Mouse (Mus musculus): ENCODE data around the gene Rora. TPM values are rescaled to one million over a fixed set of nuclear protein-coding genes. Genes with fewer than 3 reads are reported as not detected.

The Rora gene
- total RNA-seq, 2 experiments from 2014 or later, result 1.3 to 1.9 TPM

DNA sequence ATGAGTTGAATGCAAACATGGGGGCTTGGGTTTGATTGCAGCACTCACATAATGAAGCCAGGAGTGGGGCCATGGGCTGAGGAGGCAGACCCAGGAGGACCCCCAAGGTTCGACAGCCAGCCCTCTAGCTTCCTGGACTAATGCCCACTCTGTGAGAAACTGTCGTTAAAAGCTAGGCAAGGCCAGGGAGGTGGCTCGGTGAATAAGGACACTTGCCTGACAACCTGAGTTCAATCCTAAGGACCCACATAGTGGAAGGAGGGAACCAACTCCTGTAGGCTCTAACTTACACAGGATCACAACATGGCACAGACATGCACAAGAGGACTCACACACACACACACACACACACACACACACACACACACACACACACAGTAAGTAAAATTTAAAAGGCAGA is 527.4 kb downstream of the Rora start:
- no peak for ATAC-seq (ENCODE audit: poor library complexity, severe bottlenecking)

GRCm38 (mm10) chr9:69181411-69181810 is 527.8 kb downstream of the Rora start:
- ATAC-seq (ENCODE audit: poor library complexity, severe bottlenecking), result no peak

- ATAC-seq (ENCODE audit: poor library complexity, severe bottlenecking), result no peak
Measured at GRCm38 (mm10) chr9:69183888-69184287, 530.3 kb downstream of the Rora start.

DNA sequence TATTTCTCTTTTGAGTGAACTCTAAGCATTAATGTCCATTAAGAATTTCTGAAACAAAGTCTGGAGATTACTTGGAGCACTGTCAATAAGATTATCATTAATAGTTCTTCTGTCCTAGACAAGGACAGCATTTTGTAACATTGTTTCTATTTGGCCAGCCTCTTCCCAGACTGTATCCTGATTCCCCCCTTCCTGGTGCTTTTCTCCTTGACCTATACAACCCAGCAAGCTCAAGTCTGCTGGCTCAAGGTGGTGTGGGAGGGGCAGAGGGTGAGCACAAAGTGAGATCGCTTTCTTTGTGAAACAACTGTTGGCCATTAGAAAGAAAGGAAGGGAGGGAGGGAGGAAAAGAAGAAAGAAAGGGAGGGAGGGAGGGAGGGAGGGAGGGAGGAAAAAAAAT is 537.1 kb downstream of the Rora start:
- no peak for ATAC-seq (ENCODE audit: poor library complexity, severe bottlenecking)

DNA sequence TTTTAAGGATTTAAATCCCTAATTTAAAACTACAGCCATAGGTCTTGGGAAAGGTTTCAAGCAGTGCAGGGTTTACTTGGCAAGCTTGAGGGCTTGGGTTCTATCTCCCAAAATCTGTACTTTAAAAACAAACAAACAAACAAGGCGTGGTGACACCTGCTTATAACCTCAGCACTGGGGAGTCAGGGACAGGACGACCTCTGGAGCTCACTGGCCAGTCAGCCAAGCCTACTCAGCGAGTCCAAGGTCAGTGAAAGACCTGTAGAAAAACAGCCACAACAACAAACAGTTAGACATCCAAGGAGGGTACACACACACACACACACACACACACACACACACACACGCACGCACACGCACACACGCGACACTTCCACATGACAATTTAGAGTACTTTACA is 538.9 kb downstream of the Rora start:
- no peak for ATAC-seq (ENCODE audit: poor library complexity, severe bottlenecking)

GRCm38 (mm10) chr9:69194638-69195605 is 541.3 kb downstream of the Rora start:
- ATAC-seq (ENCODE audit: poor library complexity, severe bottlenecking), result no peak

- ATAC-seq (ENCODE audit: poor library complexity, severe bottlenecking), result no peak
Measured at GRCm38 (mm10) chr9:69213796-69214195, 560.2 kb downstream of the Rora start.

DNA sequence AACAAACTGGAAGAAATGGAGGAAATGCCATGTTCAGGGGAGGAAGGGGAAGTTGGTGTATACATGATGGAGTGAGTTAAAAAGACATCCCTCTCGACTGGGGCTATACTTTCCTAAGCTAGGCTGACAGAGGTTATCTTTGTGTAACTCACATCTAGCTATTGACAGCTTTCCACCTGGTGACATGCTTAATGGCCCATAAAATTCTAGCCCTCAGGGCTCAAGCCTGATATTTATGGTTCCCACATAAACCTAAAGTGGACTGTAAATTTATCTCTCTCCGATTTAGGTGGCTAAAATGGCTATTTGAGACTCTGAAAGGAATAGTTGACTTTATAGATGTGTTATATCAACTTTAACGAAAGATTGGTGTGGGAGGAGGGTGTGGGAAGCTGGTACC is 571.3 kb downstream of the Rora start:
- ATAC-seq (ENCODE audit: poor library complexity, severe bottlenecking), result no peak

GRCm38 (mm10) chr9:69226424-69226823 is 572.8 kb downstream of the Rora start:
- ATAC-seq (ENCODE audit: poor library complexity, severe bottlenecking), result no peak

GRCm38 (mm10) chr9:69227806-69228205 is 574.2 kb downstream of the Rora start:
- ATAC-seq (ENCODE audit: poor library complexity, severe bottlenecking), result no peak

DNA sequence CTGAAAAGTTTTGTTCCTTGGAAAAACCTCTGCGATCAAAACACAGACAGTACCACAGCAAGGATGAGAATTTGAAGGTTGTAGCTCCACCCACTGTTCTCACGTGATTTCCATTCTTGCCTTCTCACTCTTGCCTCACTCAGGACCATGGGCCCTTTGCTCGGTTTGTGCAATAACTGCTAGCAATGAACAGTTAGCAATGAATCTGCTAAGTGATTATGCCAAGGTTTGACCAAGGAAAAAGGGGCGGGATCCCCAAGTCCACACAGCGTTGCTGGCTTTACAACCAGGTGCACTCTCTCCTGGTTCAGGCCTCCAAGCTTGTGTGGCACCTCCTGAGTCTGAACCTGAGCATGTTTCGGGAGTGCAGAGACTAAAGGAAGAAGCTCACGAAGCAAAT is 576.3 kb downstream of the Rora start:
- no peak for ATAC-seq (ENCODE audit: poor library complexity, severe bottlenecking)

DNA sequence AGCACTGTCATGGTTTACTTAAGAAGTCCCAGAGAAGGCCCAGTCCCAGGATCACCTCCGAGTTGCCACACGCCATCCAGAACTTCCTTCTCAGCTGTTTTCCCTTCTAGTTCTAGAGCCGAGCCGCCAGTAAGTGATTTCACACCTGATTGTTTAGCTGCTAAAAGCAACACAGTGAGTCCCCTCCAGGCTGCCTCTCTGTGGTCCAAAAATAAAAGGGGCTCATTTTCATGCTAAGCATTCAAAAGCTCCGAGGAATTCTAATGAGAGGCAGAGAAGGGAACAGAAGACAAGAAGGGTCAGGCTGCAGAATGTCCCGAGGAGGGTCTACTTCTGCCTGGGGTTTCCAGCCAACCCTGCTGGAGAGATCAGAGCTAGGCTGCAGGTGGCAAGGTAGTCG is 580.9 kb downstream of the Rora start:
- ATAC-seq (ENCODE audit: poor library complexity, severe bottlenecking), result no peak

- ATAC-seq (ENCODE audit: poor library complexity, severe bottlenecking), result no peak
Measured at GRCm38 (mm10) chr9:69237316-69237715, 583.7 kb downstream of the Rora start.

DNA sequence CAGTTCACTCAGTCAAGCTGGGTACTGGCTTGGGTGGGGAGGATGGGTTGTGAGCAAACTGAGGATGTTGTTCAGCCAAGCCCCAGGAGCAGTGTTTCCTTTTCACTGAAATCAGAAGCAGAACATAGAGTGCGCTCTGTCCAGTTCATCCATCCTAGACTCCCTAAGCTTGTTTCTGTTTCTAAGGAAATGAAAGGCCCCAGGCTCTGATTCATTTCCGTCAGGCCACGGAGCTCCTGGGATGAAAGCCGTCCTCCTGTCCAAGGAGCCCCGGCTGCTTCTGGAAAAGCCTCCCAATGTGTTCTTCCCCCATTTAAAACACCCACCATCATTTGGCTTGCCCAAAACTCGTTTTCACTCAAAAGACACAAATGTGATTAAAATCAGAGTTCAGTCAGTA is 589.0 kb downstream of the Rora start:
- ATAC-seq (ENCODE audit: poor library complexity, severe bottlenecking), result no peak

DNA sequence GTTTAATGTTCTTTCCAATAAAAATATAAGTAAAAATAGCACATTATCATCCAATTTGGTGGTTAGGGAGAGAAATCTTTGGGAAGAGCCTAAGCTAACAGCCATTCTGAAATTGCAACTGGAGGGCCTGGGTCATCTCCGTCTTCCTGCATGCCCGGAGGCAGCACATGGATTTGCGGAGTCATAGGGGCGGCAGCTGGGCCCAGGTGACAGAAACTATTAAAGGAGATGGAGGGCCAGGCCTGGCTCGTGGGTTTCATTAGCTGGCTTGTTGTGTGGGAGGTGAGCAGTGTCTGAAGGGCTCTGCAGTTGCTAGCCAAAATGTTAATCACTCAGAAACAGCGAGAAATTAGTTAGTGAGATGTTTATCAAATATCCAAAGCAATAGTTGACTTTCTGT is 590.0 kb downstream of the Rora start:
- no peak for ATAC-seq (ENCODE audit: poor library complexity, severe bottlenecking)

DNA sequence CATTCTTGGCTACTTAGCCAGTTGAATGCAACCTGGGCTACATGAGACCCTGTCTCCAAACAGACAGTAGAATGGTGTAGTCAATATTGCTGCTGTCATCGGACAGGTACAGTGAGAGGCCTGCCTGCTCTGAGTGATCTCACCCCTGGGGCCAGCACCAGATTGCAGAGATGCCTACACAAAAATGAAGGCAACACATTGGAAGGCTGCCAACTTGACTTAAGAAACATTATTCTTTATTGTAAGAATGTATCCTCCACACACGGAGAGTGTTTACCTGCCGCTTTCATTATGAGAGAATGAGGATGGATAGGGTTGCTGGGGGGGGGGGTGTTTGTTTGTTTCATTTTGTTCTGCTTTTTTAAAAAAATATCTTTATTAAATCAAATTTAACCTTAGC is 592.6 kb downstream of the Rora start:
- ATAC-seq (ENCODE audit: poor library complexity, severe bottlenecking), result no peak

GRCm38 (mm10) chr9:69249586-69249985 is 596.0 kb downstream of the Rora start:
- ATAC-seq (ENCODE audit: poor library complexity, severe bottlenecking), result no peak

DNA sequence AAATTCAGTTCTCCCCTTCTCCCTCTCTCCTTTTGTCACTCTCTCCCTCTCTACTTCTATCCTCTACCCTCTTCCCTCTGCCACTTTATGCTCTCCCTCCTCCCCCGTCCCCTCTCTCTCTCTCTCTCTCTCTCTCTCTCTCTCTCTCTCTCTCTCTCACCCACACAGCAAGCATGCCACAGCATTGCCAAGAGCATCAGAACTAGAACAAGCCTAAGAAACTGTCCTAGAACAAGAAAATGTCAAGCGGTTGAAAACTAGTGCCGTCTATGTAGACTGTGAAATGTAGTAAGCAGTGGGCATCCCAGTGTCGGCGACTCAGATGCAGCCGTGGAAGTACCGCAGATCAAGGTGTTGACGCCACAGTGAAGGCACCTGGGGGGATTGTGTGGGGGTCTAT is 596.7 kb downstream of the Rora start:
- no peak for ATAC-seq (ENCODE audit: poor library complexity, severe bottlenecking)

GRCm38 (mm10) chr9:69258506-69258905 is 604.9 kb downstream of the Rora start:
- ATAC-seq (ENCODE audit: poor library complexity, severe bottlenecking), result no peak

- no peak for ATAC-seq (ENCODE audit: poor library complexity, severe bottlenecking)
Measured at GRCm38 (mm10) chr9:69259382-69259781, 605.8 kb downstream of the Rora start.

- ATAC-seq (ENCODE audit: poor library complexity, severe bottlenecking), result no peak
Measured at GRCm38 (mm10) chr9:69265151-69265550, 611.6 kb downstream of the Rora start.

DNA sequence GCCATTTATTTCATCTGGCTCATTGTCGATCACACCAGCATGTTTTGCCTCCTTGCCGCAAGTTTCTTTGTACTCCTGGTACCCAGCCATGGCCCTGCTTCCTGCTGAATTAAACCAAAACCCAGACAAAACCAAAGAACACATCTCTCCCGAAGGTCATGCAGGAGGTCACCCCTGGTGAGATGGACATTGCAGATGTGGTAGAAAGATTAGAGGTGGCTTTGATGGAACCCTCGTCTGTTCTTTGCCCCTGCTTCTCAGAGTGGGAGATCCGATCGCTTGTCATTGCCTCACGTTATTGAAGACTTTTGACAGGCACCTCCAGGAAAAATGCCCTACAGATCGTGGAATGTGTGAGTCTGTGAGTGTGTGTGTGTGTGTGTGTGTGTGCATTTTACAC is 616.8 kb downstream of the Rora start:
- no peak for ATAC-seq (ENCODE audit: poor library complexity, severe bottlenecking)

DNA sequence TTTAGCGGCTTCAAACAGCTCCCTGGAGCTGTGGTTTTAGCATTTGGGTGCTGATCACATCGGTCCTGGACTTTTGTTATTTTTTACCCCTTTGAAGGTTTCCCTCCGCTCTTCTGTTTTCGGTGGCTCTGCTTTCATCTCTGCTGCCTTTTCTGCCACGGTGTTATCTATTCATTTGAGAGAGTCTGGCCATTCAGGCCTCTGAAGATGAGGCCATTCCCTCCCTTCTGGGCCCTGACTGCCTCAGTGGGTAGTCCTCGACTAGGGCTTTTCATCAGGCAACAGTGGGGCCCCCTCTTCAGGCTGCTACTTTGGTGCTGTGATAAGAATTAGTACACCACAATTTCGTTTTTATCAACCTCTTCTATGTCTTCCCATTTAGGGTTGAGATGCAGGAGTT is 617.3 kb downstream of the Rora start:
- ATAC-seq (ENCODE audit: poor library complexity, severe bottlenecking), result no peak
